Mouse (Mus musculus) liver, embryonic 14.5 days (tissue): ENCODE measurements at regions not wholly inside any gene's neighbourhood (a gene's known extent, or its start where the extent isn't known, plus 50 kb on each side); places are given as distances from the start of the nearest gene placed in this dataset.

Experiments used
- ATAC-seq: fragments of 200-750 bp; cut with Nextera tagmentation; 2 replicates; pipeline ENCODE4 v1.8.0; 2017; ENCODE audit warnings: moderate number of reproducible peaks, mild to moderate bottlenecking, moderate library complexity; ENCODE audit not compliant: insufficient read depth
- DNase-seq, 3 experiments: peaks; one replicate each; pipeline ENCODE4 v3.0.0-alpha.2; 2012 to 2013; ENCODE audit warnings: low read depth in 3 of 3, low spot score in 3 of 3
- H3K27ac ChIP-seq: fragments of 300-500 bp; sonication (generic); 2 replicates; pipeline ENCODE4 v1.5.1; 2014; ENCODE audit warnings: moderate library complexity, mild to moderate bottlenecking, control low read depth, inconsistent platforms
- H3K27me3 ChIP-seq: fragments of 300-500 bp; sonication (generic); 2 replicates; pipeline ENCODE4 v1.6.1; 2014; ENCODE audit warnings: mild to moderate bottlenecking, low read length, moderate library complexity; ENCODE audit not compliant: control insufficient read depth, insufficient read depth
- H3K36me3 ChIP-seq: fragments of 300-500 bp; sonication (generic); replicated peaks from 2 replicates; pipeline ENCODE4 v1.6.1; 2014; ENCODE audit warnings: low read depth; ENCODE audit not compliant: control insufficient read depth, insufficient read depth
- H3K4me1 ChIP-seq, 2 experiments: fragments of 200-500 bp in 1 of 2; fragments of 300-500 bp in 1 of 2; sonication (generic) in 1 of 2; replicated peaks; 2 replicates each; pipeline ENCODE4 v1.6.1; 2012 to 2014; ENCODE audit warnings: antibody characterized with exemption in 1 of 2, inconsistent platforms in 1 of 2, low read length in 1 of 2; ENCODE audit not compliant: control insufficient read depth in 2 of 2, insufficient read depth in 2 of 2
- H3K4me2 ChIP-seq: fragments of 300-500 bp; sonication (generic); 2 replicates; pipeline ENCODE4 v1.6.1; 2014; ENCODE audit warnings: low read depth, mild to moderate bottlenecking, control low read depth, moderate library complexity
- H3K4me3 ChIP-seq, 2 experiments: fragments of 200-500 bp in 1 of 2; fragments of 300-500 bp in 1 of 2; sonication (generic) in 1 of 2; 2 replicates each; pipeline ENCODE4 v1.5.1; 2012 to 2014; ENCODE audit warnings: low read depth in 2 of 2, low read length in 2 of 2, mild to moderate bottlenecking in 2 of 2, control low read depth in 1 of 2, inconsistent platforms in 1 of 2, moderate library complexity in 1 of 2; ENCODE audit not compliant: insufficient read depth in 1 of 2
- H3K9ac ChIP-seq: fragments of 300-500 bp; sonication (generic); replicated peaks from 2 replicates; pipeline ENCODE4 v1.6.1; 2014; ENCODE audit warnings: mild to moderate bottlenecking, control low read depth, moderate library complexity
- H3K9me3 ChIP-seq: fragments of 300-500 bp; sonication (generic); 2 replicates; pipeline ENCODE4 v1.6.1; 2016; ENCODE audit warnings: low read length, mixed read lengths; ENCODE audit not compliant: control insufficient read depth
- CTCF ChIP-seq: IDR thresholded peaks from 2 replicates; pipeline ENCODE4 v1.5.1; 2016; ENCODE audit warnings: antibody characterized with exemption, low read depth, control low read depth
- EP300 ChIP-seq: IDR thresholded peaks from 2 replicates; pipeline ENCODE4 v1.6.1; 2016; ENCODE audit warnings: antibody characterized with exemption, low read depth
- WGBS: fragments of 180-500 bp; shearing (Covaris S2); extraction: QIAGEN DNeasy Blood & Tissue Kit; methylation state at CpG from one replicate; pipeline ENCODE4 v1.1.7; 2014; ENCODE audit not compliant: insufficient replicate concordance; 5-methylcytosine and 5-hydroxymethylcytosine counted together

DNA sequence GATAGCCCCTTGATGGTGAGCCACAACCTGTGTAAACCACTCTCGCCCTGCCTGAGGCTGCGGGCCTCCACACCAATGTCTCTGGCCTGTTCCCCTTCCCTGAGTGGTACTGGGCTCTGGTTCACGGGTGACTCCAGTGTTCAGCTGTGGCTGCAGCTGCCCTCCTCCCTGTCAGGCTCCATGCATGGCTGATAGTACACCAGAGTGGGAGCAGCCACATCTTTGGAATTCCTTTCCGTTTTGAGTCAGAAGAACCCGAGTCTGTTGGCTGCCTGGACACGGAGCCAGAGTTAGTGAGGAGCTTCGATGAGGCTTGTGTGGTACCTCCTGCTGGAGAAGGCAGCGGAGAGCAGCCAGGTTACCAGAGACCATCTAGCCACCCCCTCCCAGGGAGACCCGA is 227.1 kb downstream of the Sipa1l2 start:
- 63% methylated on average over 9 of the region's 9 CpGs for WGBS
- H3K4me3 ChIP-seq = no peak overlapping the region
- TF ChIP-seq EP300 (no peak), CTCF (no peak)
- no peaks in the 10 kb centered on the region for H3K9me3 ChIP-seq
- H3K27me3 ChIP-seq = no peaks in the 10 kb centered on the region
- ATAC-seq = no peak
- H3K36me3 ChIP-seq = no peaks in the 10 kb centered on the region
- no peaks in the 10 kb centered on the region; a peak in 2 of 4 replicates for H3K4me1 ChIP-seq
- H3K27ac ChIP-seq = no peak overlapping the region
- no peak overlapping the region for H3K4me2 ChIP-seq
- H3K9ac ChIP-seq = no peak overlapping the region
- DNase-seq = no peak

DNA sequence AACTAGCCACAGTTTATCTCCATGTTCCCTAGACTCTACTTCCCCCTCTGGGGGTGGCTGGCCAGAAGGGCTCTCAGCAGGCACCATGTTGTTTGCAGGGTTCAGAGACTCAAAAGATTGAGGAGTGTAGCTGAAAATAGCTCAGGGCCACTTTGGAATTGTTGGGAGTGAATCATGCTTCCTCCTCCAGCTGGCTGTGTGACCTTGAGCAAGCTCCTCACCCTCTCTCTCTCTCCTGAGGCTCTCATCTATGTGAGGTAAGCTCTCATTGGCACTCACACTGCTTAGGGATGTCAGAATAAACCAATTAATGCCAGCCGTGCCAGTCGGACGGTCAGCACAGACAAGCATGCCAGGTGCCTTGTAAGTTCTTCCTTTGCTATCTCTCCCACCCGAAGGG is 228.0 kb downstream of the Sipa1l2 start:
- Histone ChIP-seq H3K9ac (no peak overlapping the region), H3K27me3 (no peaks in the 10 kb centered on the region), H3K9me3 (no peaks in the 10 kb centered on the region), H3K4me2 (no peak overlapping the region), H3K36me3 (no peaks in the 10 kb centered on the region), H3K27ac (no peak overlapping the region), H3K4me3 (no peak overlapping the region), H3K4me1 (peaks cover 0 to 4% of the 10 kb centered on the region in 2 experiments; a peak in 2 of 4 replicates)
- no peak for TF ChIP-seq EP300
- no peak for TF ChIP-seq CTCF
- no peak for DNase-seq
- 59% methylated on average over 4 of the region's 4 CpGs for WGBS
- ATAC-seq = no peak

DNA sequence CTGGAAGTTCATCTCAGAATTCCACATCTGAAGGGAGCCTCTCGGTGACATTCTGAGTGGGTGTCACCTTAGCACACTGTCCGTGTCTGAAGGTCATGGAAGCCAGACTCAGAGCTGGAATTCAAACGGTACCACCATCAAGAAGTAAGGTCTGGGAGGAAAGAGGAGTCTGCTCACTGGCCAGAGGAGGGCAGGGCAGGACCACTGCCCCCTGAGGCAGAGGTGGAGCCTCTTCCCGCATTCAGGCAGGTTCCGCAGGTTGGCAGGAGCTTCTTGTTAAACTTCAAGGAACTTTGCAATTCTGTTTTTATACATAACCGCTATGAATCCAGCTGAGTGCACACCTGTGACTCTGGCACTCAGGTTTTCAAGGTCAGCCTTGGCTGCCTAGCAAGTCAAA is 231.4 kb downstream of the Sipa1l2 start:
- ATAC-seq (no peak), DNase-seq (no peak)
- H3K4me2 ChIP-seq = no peak overlapping the region
- no peak overlapping the region for H3K9ac ChIP-seq
- no peaks in the 10 kb centered on the region for H3K27me3 ChIP-seq
- H3K9me3 ChIP-seq = no peaks in the 10 kb centered on the region
- H3K4me1 ChIP-seq = peaks cover 0 to 4% of the 10 kb centered on the region in 2 experiments; a peak in 2 of 4 replicates
- H3K4me3 ChIP-seq = no peak overlapping the region
- 30% methylated on average over 6 of the region's 6 CpGs for WGBS
- no peak overlapping the region for H3K27ac ChIP-seq
- TF ChIP-seq EP300 (no peak), CTCF (peak; percentile 67)
- no peaks in the 10 kb centered on the region for H3K36me3 ChIP-seq

DNA sequence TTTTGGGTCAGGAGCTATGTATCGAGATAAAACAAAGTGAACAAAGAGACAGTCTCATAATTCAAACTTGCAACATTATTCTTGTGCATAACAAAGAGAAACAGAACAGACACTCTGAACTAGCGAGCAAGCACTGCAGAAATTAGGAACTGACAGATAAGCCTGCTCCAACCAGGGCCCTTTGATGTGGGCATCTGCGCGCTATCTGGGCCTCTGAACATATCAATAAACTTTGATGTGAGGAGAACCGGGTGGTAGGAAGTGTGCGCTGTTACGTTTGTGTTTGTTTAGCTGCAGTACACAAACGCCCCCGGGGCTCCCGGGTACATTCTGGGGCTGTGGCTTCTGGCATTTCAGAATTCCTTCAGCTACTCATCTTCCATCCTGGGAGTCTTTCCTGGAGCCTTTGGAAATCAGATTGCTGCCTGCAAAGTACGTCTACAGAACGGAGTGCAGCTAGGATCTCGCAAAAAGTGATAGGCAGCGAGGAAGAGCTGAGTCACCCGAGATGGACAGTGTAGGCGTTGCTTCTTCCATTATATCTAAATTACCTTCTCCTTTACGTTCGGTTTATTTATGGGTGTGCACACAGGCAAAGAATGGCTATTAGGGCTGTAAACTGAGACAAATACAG is 232.0 kb downstream of the Sipa1l2 start:
- H3K4me2 ChIP-seq = no peak overlapping the region
- no peaks in the 10 kb centered on the region for H3K9me3 ChIP-seq
- no peaks in the 10 kb centered on the region for H3K36me3 ChIP-seq
- TF ChIP-seq CTCF (no peak), EP300 (no peak)
- WGBS = 29% methylated on average over 18 of the region's 18 CpGs
- no peak for DNase-seq
- H3K4me1 ChIP-seq = peaks cover 0 to 4% of the 10 kb centered on the region in 2 experiments; a peak in 2 of 4 replicates
- H3K27ac ChIP-seq = no peak overlapping the region
- H3K9ac ChIP-seq = no peak overlapping the region
- ATAC-seq = no peak
- H3K27me3 ChIP-seq = no peaks in the 10 kb centered on the region
- H3K4me3 ChIP-seq = no peak overlapping the region

DNA sequence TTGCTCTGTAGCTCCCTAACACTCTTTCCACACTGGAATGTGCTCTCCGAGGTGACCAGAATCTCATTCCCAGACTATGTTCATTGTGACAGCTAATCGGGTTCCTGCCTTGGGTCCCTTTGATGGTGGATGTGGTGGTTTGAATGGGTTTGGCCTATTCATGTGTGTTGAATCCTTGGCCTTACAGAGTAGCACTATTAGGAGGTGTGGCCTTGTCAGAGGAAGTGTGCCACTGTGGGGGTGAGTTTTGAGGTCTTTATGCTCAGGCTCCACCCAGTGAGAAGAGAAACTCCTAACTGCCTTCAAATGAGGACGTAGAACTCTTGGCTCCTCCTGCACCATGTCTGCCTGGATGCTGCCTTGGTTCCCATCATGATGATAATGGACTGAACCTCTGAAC is 232.8 kb downstream of the Sipa1l2 start:
- no peak overlapping the region for H3K9ac ChIP-seq
- no peaks in the 10 kb centered on the region for H3K27me3 ChIP-seq
- no peaks in the 10 kb centered on the region for H3K36me3 ChIP-seq
- peaks cover 0 to 4% of the 10 kb centered on the region in 2 experiments; a peak in 2 of 4 replicates for H3K4me1 ChIP-seq
- H3K9me3 ChIP-seq = no peaks in the 10 kb centered on the region
- ATAC-seq = no peak
- no peak overlapping the region for H3K4me2 ChIP-seq
- no peak for DNase-seq
- TF ChIP-seq CTCF = no peak
- no peak for TF ChIP-seq EP300
- WGBS = 26% methylated on average over 3 of the region's 3 CpGs
- H3K27ac ChIP-seq = no peak overlapping the region
- no peak overlapping the region for H3K4me3 ChIP-seq
